Mouse (Mus musculus): ENCODE data around the gene Kif9.

DNA sequence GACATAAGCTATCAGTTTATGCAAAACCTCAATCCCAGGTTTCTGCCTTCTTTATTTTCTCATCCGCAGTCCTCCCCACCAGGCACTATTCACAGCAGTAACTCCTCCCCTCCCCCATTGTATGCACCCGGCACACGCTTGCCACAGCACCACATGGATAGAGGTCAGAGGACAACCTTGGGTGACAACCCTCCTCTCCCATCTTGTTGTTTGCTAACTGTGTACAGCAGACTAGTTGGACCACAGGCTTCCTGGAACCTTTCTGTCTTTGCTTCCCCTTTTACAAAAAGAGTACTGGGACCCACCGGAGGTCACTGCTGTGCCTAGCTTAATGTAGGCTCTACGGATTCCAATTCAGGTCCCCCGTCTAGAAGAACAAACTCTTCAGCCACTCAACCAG lies 36.2 kb upstream of the Kif9 start:
- TF ChIP-seq CTCF (IDR thresholded peaks at IDR 0.05; ENCODE audit: low read depth) (no peak), EP300 (IDR thresholded peaks at IDR 0.05; ENCODE audit: low read depth) (no peak)

All from liver, embryonic 14.5 days (tissue).